Mouse (Mus musculus): ENCODE measurements at regions not wholly inside any gene's neighbourhood (a gene's known extent, or its start where the extent isn't known, plus 50 kb on each side); places are given as distances from the start of the nearest gene placed in this dataset.

DNA sequence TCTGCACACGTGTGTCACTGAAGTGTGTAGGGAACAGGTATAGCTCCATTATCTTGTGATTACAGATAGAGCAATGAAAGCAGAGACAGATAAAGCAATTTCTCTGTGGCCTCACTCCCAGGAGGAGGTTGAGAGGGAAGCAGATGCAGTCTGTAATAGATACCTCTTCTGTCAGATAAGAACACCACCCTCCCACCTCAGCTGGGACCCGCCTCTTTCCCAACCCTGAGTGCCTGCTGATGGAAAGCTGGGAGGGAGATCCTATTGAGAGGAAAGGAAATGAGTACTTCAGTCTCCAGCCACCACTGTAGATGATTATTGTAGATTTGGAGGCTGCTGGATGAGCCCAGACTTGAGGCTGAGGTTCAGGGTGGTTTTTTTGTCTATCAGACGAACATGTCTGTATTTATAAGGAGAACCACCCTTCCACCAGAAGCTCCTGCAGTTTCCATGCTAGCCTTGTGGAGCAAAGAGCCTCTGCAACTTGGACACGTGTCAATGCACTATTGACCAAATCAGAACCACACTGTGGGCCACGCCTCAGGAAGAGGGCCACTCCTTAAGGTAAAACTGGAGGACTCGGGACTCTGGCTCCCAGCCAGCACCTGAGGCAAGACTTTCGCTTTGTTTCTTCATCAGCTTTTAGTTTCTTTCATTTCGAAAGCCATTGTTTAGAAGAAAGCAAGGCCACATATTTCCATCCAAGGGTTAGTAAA lies 55.3 kb upstream of the Plekha5 start:
- 55% methylated on average over 8 of the region's 8 CpGs for WGBS
- H3K36me3 ChIP-seq (ENCODE audit: control insufficient read depth, insufficient read depth, low read length), result no peaks in the 10 kb centered on the region
- no peak for ATAC-seq (ENCODE audit: insufficient number of reproducible peaks, insufficient read depth, low FRiP score, low read depth)
- H3K4me1 ChIP-seq (ENCODE audit: control insufficient read depth in 2 of 2, insufficient read depth in 2 of 2, low read length in 2 of 2), result no peaks in the 10 kb centered on the region
- no peak overlapping the region for H3K9ac ChIP-seq (ENCODE audit: low read length)
- no peak overlapping the region for H3K4me3 ChIP-seq (ENCODE audit: control insufficient read depth in 1 of 2, insufficient read depth in 1 of 2, low read depth in 1 of 2, low read length in 2 of 2)
- no peaks in the 10 kb centered on the region for H3K9me3 ChIP-seq (ENCODE audit: control insufficient read depth, low read length)
- no peak overlapping the region for H3K27ac ChIP-seq (replicated peaks in 1 of 2; ENCODE audit: control insufficient read depth in 1 of 2, insufficient read depth in 1 of 2, low read depth in 2 of 2, low read length in 2 of 2)
- no peaks in the 10 kb centered on the region for H3K27me3 ChIP-seq (ENCODE audit: control insufficient read depth, insufficient read depth, low read length)
- no peak overlapping the region for H3K4me2 ChIP-seq (ENCODE audit: low read length)

GRCm38 (mm10) chr6:140367303-140367702 lies 56.6 kb upstream of the Plekha5 start:
- WGBS, result 82% methylated on average over 6 of the region's 6 CpGs
- no peaks in the 10 kb centered on the region for H3K9me3 ChIP-seq (ENCODE audit: control insufficient read depth, low read length)
- no peaks in the 10 kb centered on the region for H3K36me3 ChIP-seq (ENCODE audit: control insufficient read depth, insufficient read depth, low read length)
- H3K4me2 ChIP-seq (ENCODE audit: low read length), result no peak overlapping the region
- H3K27me3 ChIP-seq (ENCODE audit: control insufficient read depth, insufficient read depth, low read length), result no peaks in the 10 kb centered on the region
- no peaks in the 10 kb centered on the region for H3K4me1 ChIP-seq (ENCODE audit: control insufficient read depth in 2 of 2, insufficient read depth in 2 of 2, low read length in 2 of 2)
- H3K27ac ChIP-seq (replicated peaks in 1 of 2; ENCODE audit: control insufficient read depth in 1 of 2, insufficient read depth in 1 of 2, low read depth in 2 of 2, low read length in 2 of 2), result no peak overlapping the region
- H3K9ac ChIP-seq (ENCODE audit: low read length), result no peak overlapping the region
- H3K4me3 ChIP-seq (ENCODE audit: control insufficient read depth in 1 of 2, insufficient read depth in 1 of 2, low read depth in 1 of 2, low read length in 2 of 2), result no peak overlapping the region
- no peak for ATAC-seq (ENCODE audit: insufficient number of reproducible peaks, insufficient read depth, low FRiP score, low read depth)

DNA sequence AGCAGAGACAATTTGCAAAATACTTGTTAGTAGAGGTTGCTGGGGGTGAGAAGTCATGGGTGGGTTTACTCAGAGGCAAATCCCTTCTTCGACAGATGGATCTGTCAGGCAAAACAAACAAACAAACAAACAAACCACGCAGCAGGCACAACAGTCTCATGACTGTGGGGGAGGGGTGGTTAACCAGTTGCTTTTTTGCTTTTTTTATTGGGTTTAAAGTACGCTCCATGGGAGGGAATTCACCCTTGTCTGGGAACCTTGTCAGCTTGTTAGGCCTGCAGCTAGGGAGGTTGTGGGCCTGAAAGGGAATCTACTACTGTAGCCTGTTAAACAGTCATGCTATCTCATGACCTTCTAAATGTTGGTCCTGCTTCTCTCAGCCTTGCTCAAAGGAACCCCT lies 57.1 kb upstream of the Plekha5 start:
- H3K4me2 ChIP-seq (ENCODE audit: low read length), result no peak overlapping the region
- no peak for ATAC-seq (ENCODE audit: insufficient number of reproducible peaks, insufficient read depth, low FRiP score, low read depth)
- WGBS, result 22% methylated on average over 3 of the region's 3 CpGs
- no peaks in the 10 kb centered on the region for H3K27me3 ChIP-seq (ENCODE audit: control insufficient read depth, insufficient read depth, low read length)
- H3K4me3 ChIP-seq (ENCODE audit: control insufficient read depth in 1 of 2, insufficient read depth in 1 of 2, low read depth in 1 of 2, low read length in 2 of 2), result no peak overlapping the region
- H3K27ac ChIP-seq (replicated peaks in 1 of 2; ENCODE audit: control insufficient read depth in 1 of 2, insufficient read depth in 1 of 2, low read depth in 2 of 2, low read length in 2 of 2), result no peak overlapping the region
- no peaks in the 10 kb centered on the region for H3K4me1 ChIP-seq (ENCODE audit: control insufficient read depth in 2 of 2, insufficient read depth in 2 of 2, low read length in 2 of 2)
- no peaks in the 10 kb centered on the region for H3K9me3 ChIP-seq (ENCODE audit: control insufficient read depth, low read length)
- H3K36me3 ChIP-seq (ENCODE audit: control insufficient read depth, insufficient read depth, low read length), result no peaks in the 10 kb centered on the region
- H3K9ac ChIP-seq (ENCODE audit: low read length), result no peak overlapping the region

- H3K9me3 ChIP-seq (ENCODE audit: control insufficient read depth, low read length), result no peaks in the 10 kb centered on the region
- no peaks in the 10 kb centered on the region for H3K27me3 ChIP-seq (ENCODE audit: control insufficient read depth, insufficient read depth, low read length)
- no peak overlapping the region for H3K4me3 ChIP-seq (ENCODE audit: control insufficient read depth in 1 of 2, insufficient read depth in 1 of 2, low read depth in 1 of 2, low read length in 2 of 2)
- no peak overlapping the region for H3K9ac ChIP-seq (ENCODE audit: low read length)
- 72% methylated on average over 4 of the region's 4 CpGs for WGBS
- no peaks in the 10 kb centered on the region for H3K36me3 ChIP-seq (ENCODE audit: control insufficient read depth, insufficient read depth, low read length)
- no peak overlapping the region for H3K27ac ChIP-seq (replicated peaks in 1 of 2; ENCODE audit: control insufficient read depth in 1 of 2, insufficient read depth in 1 of 2, low read depth in 2 of 2, low read length in 2 of 2)
- H3K4me1 ChIP-seq (ENCODE audit: control insufficient read depth in 2 of 2, insufficient read depth in 2 of 2, low read length in 2 of 2), result no peaks in the 10 kb centered on the region
- ATAC-seq (ENCODE audit: insufficient number of reproducible peaks, insufficient read depth, low FRiP score, low read depth), result no peak
- no peak overlapping the region for H3K4me2 ChIP-seq (ENCODE audit: low read length)
Measured at GRCm38 (mm10) chr6:140360996-140361395, 62.9 kb upstream of the Plekha5 start.

- Histone ChIP-seq H3K36me3 (ENCODE audit: control insufficient read depth, insufficient read depth, low read length) (no peaks in the 10 kb centered on the region), H3K27me3 (ENCODE audit: control insufficient read depth, insufficient read depth, low read length) (no peaks in the 10 kb centered on the region), H3K4me3 (ENCODE audit: control insufficient read depth in 1 of 2, insufficient read depth in 1 of 2, low read depth in 1 of 2, low read length in 2 of 2) (no peak overlapping the region), H3K9ac (ENCODE audit: low read length) (no peak overlapping the region), H3K9me3 (ENCODE audit: control insufficient read depth, low read length) (no peaks in the 10 kb centered on the region), H3K4me2 (ENCODE audit: low read length) (no peak overlapping the region), H3K27ac (replicated peaks in 1 of 2; ENCODE audit: control insufficient read depth in 1 of 2, insufficient read depth in 1 of 2, low read depth in 2 of 2, low read length in 2 of 2) (no peak overlapping the region), H3K4me1 (ENCODE audit: control insufficient read depth in 2 of 2, insufficient read depth in 2 of 2, low read length in 2 of 2) (peaks cover 3 to 8% of the 10 kb centered on the region in 2 experiments; a peak in 1 of 4 replicates)
- ATAC-seq (ENCODE audit: insufficient number of reproducible peaks, insufficient read depth, low FRiP score, low read depth), result no peak
- WGBS, result 75% methylated on average over 2 of the region's 2 CpGs
Measured at GRCm38 (mm10) chr6:140357901-140358300, 66.0 kb upstream of the Plekha5 start.

- WGBS, result 82% methylated on average over 8 of the region's 8 CpGs
- no peak overlapping the region for H3K4me2 ChIP-seq (ENCODE audit: low read length)
- no peak overlapping the region for H3K27ac ChIP-seq (replicated peaks in 1 of 2; ENCODE audit: control insufficient read depth in 1 of 2, insufficient read depth in 1 of 2, low read depth in 2 of 2, low read length in 2 of 2)
- H3K9me3 ChIP-seq (ENCODE audit: control insufficient read depth, low read length), result no peaks in the 10 kb centered on the region
- no peaks in the 10 kb centered on the region for H3K27me3 ChIP-seq (ENCODE audit: control insufficient read depth, insufficient read depth, low read length)
- no peak overlapping the region for H3K4me3 ChIP-seq (ENCODE audit: control insufficient read depth in 1 of 2, insufficient read depth in 1 of 2, low read depth in 1 of 2, low read length in 2 of 2)
- H3K9ac ChIP-seq (ENCODE audit: low read length), result no peak overlapping the region
- no peaks in the 10 kb centered on the region for H3K36me3 ChIP-seq (ENCODE audit: control insufficient read depth, insufficient read depth, low read length)
- ATAC-seq (ENCODE audit: insufficient number of reproducible peaks, insufficient read depth, low FRiP score, low read depth), result no peak
- H3K4me1 ChIP-seq (ENCODE audit: control insufficient read depth in 2 of 2, insufficient read depth in 2 of 2, low read length in 2 of 2), result peaks cover 3 to 8% of the 10 kb centered on the region in 2 experiments; a peak in 1 of 4 replicates
Measured at GRCm38 (mm10) chr6:140357300-140357699, 66.6 kb upstream of the Plekha5 start.

GRCm38 (mm10) chr6:140354082-140354481 lies 69.8 kb upstream of the Plekha5 start:
- no peak overlapping the region for H3K27ac ChIP-seq (replicated peaks in 1 of 2; ENCODE audit: control insufficient read depth in 1 of 2, insufficient read depth in 1 of 2, low read depth in 2 of 2, low read length in 2 of 2)
- peaks cover 3 to 8% of the 10 kb centered on the region in 2 experiments; a peak in 1 of 4 replicates for H3K4me1 ChIP-seq (ENCODE audit: control insufficient read depth in 2 of 2, insufficient read depth in 2 of 2, low read length in 2 of 2)
- H3K9ac ChIP-seq (ENCODE audit: low read length), result no peak overlapping the region
- H3K4me2 ChIP-seq (ENCODE audit: low read length), result no peak overlapping the region
- H3K27me3 ChIP-seq (ENCODE audit: control insufficient read depth, insufficient read depth, low read length), result no peaks in the 10 kb centered on the region
- H3K4me3 ChIP-seq (ENCODE audit: control insufficient read depth in 1 of 2, insufficient read depth in 1 of 2, low read depth in 1 of 2, low read length in 2 of 2), result no peak overlapping the region
- no peaks in the 10 kb centered on the region for H3K9me3 ChIP-seq (ENCODE audit: control insufficient read depth, low read length)
- H3K36me3 ChIP-seq (ENCODE audit: control insufficient read depth, insufficient read depth, low read length), result no peaks in the 10 kb centered on the region
- 9% methylated on average over 6 of the region's 6 CpGs for WGBS
- ATAC-seq (ENCODE audit: insufficient number of reproducible peaks, insufficient read depth, low FRiP score, low read depth), result no peak

GRCm38 (mm10) chr6:140353610-140354009 lies 70.2 kb upstream of the Plekha5 start:
- H3K4me3 ChIP-seq (ENCODE audit: control insufficient read depth in 1 of 2, insufficient read depth in 1 of 2, low read depth in 1 of 2, low read length in 2 of 2), result no peak overlapping the region
- H3K36me3 ChIP-seq (ENCODE audit: control insufficient read depth, insufficient read depth, low read length), result no peaks in the 10 kb centered on the region
- no peaks in the 10 kb centered on the region for H3K27me3 ChIP-seq (ENCODE audit: control insufficient read depth, insufficient read depth, low read length)
- H3K4me1 ChIP-seq (ENCODE audit: control insufficient read depth in 2 of 2, insufficient read depth in 2 of 2, low read length in 2 of 2), result peaks cover 3 to 8% of the 10 kb centered on the region in 2 experiments; a peak in 1 of 4 replicates
- H3K9me3 ChIP-seq (ENCODE audit: control insufficient read depth, low read length), result no peaks in the 10 kb centered on the region
- no peak for ATAC-seq (ENCODE audit: insufficient number of reproducible peaks, insufficient read depth, low FRiP score, low read depth)
- H3K4me2 ChIP-seq (ENCODE audit: low read length), result no peak overlapping the region
- H3K9ac ChIP-seq (ENCODE audit: low read length), result no peak overlapping the region
- WGBS, result 57% methylated on average over 6 of the region's 6 CpGs
- H3K27ac ChIP-seq (replicated peaks in 1 of 2; ENCODE audit: control insufficient read depth in 1 of 2, insufficient read depth in 1 of 2, low read depth in 2 of 2, low read length in 2 of 2), result no peak overlapping the region; a peak in 1 of 4 replicates

Measured in heart, embryonic 14.5 days (tissue).